Mouse (Mus musculus) adrenal gland, postnatal 14 days (tissue): ENCODE data around the gene Fndc5. TPM values are rescaled to one million over a fixed set of nuclear protein-coding genes. Genes with fewer than 3 reads are reported as not detected.

Experiments
- DNase-seq: peaks from one replicate; pipeline ENCODE4 v3.0.0; 2021; ENCODE audit warnings: mixed read lengths
- total RNA-seq: library from RNA; stranded (reverse); gene quantifications from 2 replicates; pipeline ENCODE4 v1.2.3, GENCODE M21; 2021

Fndc5 gene
- total RNA-seq, 1 experiment from 2014 or later, result 18.0 TPM

- no peak for DNase-seq
Measured at GRCm38 (mm10) chr4:129122719-129123118, 14.1 kb upstream of the Fndc5 start.

- peak; percentile 49 for DNase-seq
Measured at GRCm38 (mm10) chr4:129124652-129125146, 12.1 kb upstream of the Fndc5 start.

GRCm38 (mm10) chr4:129125736-129126451 is 10.9 kb upstream of the Fndc5 start:
- peak; percentile 61 for DNase-seq

GRCm38 (mm10) chr4:129128582-129129338 is 8.0 kb upstream of the Fndc5 start:
- no peak for DNase-seq

GRCm38 (mm10) chr4:129129387-129129786 is 7.4 kb upstream of the Fndc5 start:
- no peak for DNase-seq

- peak; percentile 68 for DNase-seq
Measured at GRCm38 (mm10) chr4:129130149-129130548, 6.7 kb upstream of the Fndc5 start.

GRCm38 (mm10) chr4:129130755-129131303 is 6.0 kb upstream of the Fndc5 start:
- no peak for DNase-seq

GRCm38 (mm10) chr4:129134799-129135585 is 1.8 kb upstream of the Fndc5 start:
- DNase-seq, result peak; percentile 87

GRCm38 (mm10) chr4:129135637-129136036 is 1.2 kb upstream of the Fndc5 start:
- DNase-seq, result no peak

GRCm38 (mm10) chr4:129136189-129136578 is 615 bp upstream of the Fndc5 start:
- no peak for DNase-seq

GRCm38 (mm10) chr4:129137392-129138321 is 858 bp downstream of the Fndc5 start:
- DNase-seq, result no peak

GRCm38 (mm10) chr4:129139642-129140041 is 2.8 kb downstream of the Fndc5 start:
- DNase-seq, result no peak

- no peak for DNase-seq
Measured at GRCm38 (mm10) chr4:129140808-129141207, 4.0 kb downstream of the Fndc5 start.

- DNase-seq, result peak; percentile 56
Measured at GRCm38 (mm10) chr4:129141560-129142438, 5.0 kb downstream of the Fndc5 start.

GRCm38 (mm10) chr4:129142439-129143045 is 5.7 kb downstream of the Fndc5 start:
- no peak for DNase-seq

GRCm38 (mm10) chr4:129143509-129143908 is 6.7 kb downstream of the Fndc5 start:
- DNase-seq, result no peak

GRCm38 (mm10) chr4:129144401-129145367 is 7.9 kb downstream of the Fndc5 start:
- no peak for DNase-seq

GRCm38 (mm10) chr4:129145411-129145810 is 8.6 kb downstream of the Fndc5 start:
- DNase-seq, result no peak
